Mouse (Mus musculus) testis, adult 2 months (tissue): ENCODE data around the gene Drap1.

Source experiments
- CTCF ChIP-seq: fragments of 200-500 bp; IDR thresholded peaks from 2 replicates; pipeline ENCODE4 v1.5.1; 2012; ENCODE audit warnings: low read depth, mild to moderate bottlenecking, inconsistent platforms, low read length, moderate library complexity; ENCODE audit not compliant: control insufficient read depth, insufficient read depth, insufficient replicate concordance
- POLR2A ChIP-seq: fragments of 200-500 bp; IDR thresholded peaks from 2 replicates; pipeline ENCODE4 v1.6.1; 2012; ENCODE audit warnings: low read depth, mild to moderate bottlenecking, inconsistent platforms, low read length, moderate library complexity; ENCODE audit not compliant: control insufficient read depth

- no peak for TF ChIP-seq CTCF
- no peak for TF ChIP-seq POLR2A
These were observed 40.3 kb upstream of the Drap1 start for GRCm38 (mm10) chr19:5465037-5465436.
